Mouse (Mus musculus): ENCODE results near the gene Igbp1.

The Igbp1 gene

GRCm38 (mm10) chrX:100494068-100494978, at the start of gene Igbp1:
Igbp1 (plus strand) TSS chrX:100494291.
- in situ Hi-C loops (cut with MboI; ENCODE audit: unreplicated experiment in 2 of 2): loop anchor here (10.0 to 25.0 kb wide), 3 partner anchors 240 to 843 kb away; partner anchors contain the start of gene Tmem28 (in 1 of the 2)

DNA sequence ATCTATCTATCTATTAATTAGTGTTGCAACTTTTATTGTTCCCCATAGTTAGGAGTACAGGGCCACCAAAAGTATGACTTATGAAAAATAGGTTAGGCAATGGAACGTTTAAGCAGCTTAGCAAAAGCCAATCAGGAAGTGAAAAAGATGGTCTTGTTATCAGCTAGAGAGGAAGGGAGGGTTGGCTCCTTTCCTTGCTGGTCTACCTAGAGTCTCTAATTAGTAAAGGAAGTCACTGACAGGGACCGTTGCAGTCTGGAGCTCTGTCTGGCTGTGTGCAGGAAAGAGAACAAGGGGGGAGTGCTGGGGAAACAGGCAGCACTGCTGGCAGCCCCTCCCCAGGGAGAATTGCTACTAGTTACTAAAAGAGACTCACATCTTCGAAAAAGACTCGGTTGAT, 26.0 kb upstream of the Igbp1 start:
- in situ Hi-C loops (cut with MboI; ENCODE audit: unreplicated experiment in 2 of 2): loop anchor here in 1 of 2 experiments (10.0 kb wide), 1 partner anchor 1343 kb away; no protein-coding TSS in a partner anchor

DNA sequence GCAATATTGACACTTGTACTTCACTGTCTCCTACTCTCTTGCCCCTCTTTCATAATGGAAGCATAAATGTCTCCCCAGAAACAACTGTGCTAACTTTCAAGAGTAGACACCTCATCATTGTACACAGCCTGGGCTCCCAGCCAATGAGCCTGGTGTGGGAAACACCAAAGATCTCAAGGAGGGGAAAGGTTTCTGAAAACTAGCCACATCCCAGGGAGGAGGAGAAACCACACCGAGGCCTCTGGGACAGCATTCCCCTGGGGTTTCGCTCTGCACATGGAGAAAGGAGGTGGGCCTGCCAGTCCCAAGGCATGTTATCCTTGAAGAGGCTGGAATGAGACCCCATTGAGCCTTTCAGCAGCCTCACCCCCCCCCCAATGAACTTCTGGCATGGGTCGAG, 24.0 kb upstream of the Igbp1 start:
- in situ Hi-C loops (cut with MboI; ENCODE audit: unreplicated experiment in 2 of 2): loop anchor here in 1 of 2 experiments (10.0 kb wide), 1 partner anchor 75 kb away; no protein-coding TSS in a partner anchor

DNA sequence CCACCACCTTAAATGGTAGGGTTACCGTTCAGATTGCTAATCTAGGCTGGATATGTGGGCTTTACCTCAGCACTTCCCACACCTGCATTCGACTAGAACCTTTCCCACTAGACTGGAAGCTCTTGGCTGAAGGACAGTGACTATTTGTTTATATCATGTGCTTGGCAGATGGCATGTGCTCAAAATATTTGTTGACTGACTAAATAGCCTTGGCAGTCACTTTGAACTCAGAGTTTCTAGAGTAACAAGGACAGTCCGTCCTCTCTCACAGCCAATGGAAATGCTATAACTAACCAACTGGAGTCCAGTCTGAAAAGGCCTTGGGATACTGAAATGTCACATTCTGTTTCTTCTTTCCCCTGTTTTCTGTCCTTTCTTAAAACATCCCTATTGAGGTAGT, 22.6 kb upstream of the Igbp1 start:
- in situ Hi-C loops (cut with MboI; ENCODE audit: unreplicated experiment in 2 of 2): loop anchor here in 1 of 2 experiments (10.0 kb wide), 1 partner anchor 77 kb away; no protein-coding TSS in a partner anchor

- in situ Hi-C loops (cut with MboI; ENCODE audit: unreplicated experiment in 2 of 2): loop anchor here (5.0 to 25.0 kb wide), 4 partner anchors 81 to 1343 kb away; partner anchors contain the start of gene Tmem28 (in 1 of the 2)
Measured at GRCm38 (mm10) chrX:100475569-100476223, 18.4 kb upstream of the Igbp1 start.

- in situ Hi-C loops (cut with MboI; ENCODE audit: unreplicated experiment in 2 of 2): loop anchor here (5.0 to 25.0 kb wide), 3 partner anchors 668 to 1348 kb away; partner anchors contain the start of gene Tmem28 (in 1 of the 2)
Measured at GRCm38 (mm10) chrX:100480317-100480716, 13.8 kb upstream of the Igbp1 start.

DNA sequence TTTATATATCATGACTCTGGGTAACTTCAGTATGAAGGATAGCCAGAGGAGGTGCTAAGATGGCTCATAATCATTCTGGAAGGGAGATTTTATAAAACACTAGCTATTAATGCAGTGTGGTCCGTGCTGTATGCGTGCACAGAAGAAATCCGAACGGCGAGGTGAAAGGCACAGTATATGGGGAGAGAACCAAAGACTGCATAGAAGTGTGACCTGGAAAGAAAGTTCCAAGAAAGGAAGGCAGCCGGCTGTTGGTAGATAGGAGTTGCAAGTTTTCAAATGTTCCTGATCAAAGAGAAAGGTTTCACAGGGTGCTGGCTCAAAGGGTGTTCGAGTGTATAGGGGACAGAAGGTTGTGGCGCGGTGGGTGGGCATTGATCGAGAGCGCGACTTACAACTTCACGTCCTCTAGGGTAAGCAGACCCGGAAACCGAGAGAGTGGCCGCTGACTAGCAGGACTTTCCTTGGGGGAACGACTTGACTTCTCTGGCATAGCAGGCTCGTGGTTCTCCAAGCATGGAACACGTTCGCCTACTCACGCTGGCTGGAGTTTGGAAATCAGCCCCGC, 507 bp upstream of the Igbp1 start:
- in situ Hi-C loops (cut with MboI; ENCODE audit: unreplicated experiment in 2 of 2): loop anchor here (10.0 to 25.0 kb wide), 3 partner anchors 241 to 844 kb away; partner anchors contain the start of gene Tmem28 (in 1 of the 2)

DNA sequence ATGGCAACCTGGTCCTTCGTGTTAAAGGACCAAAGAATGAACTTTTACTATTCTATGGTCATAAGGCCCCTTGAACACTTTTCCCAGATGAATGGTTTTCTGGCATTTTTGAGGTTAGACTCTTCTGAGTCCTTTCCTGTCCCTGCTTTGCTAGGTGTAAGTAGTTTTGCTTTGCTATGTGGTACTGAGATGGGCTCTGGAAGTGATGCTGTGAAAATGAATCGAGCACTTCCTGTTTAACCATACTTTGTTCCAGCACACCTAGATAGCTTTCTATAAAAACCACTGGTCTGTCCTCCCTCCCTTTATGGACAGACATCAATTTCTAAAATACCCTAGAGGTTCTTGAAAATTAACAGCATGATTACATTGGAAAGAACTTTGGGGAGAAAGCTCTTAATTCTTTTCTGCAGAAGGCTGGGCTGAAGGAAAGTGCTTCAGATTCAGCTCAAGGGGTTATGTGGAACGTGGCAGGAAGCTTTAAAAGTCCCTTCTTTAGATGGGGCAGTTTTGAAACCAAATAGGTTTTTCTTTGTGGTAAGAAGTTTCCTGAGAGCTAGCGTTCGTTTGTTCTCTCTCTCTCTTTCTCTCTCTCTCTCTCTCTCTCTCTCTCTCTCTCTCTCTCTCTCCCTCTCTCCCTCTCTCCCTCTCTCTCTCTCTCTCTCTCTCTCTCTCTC, 10.2 kb downstream of the Igbp1 start:
- in situ Hi-C loops (cut with MboI; ENCODE audit: unreplicated experiment in 2 of 2): no loop called here

- in situ Hi-C loops (cut with MboI; ENCODE audit: unreplicated experiment in 2 of 2): no loop called here
Measured at GRCm38 (mm10) chrX:100508164-100508563, 14.1 kb downstream of the Igbp1 start.

- in situ Hi-C loops (cut with MboI; ENCODE audit: unreplicated experiment in 2 of 2): no loop called here
Measured at GRCm38 (mm10) chrX:100509921-100510320, 15.8 kb downstream of the Igbp1 start.

GRCm38 (mm10) chrX:100516683-100517082, 22.6 kb downstream of the Igbp1 start:
- in situ Hi-C loops (cut with MboI; ENCODE audit: unreplicated experiment in 2 of 2): no loop called here

GRCm38 (mm10) chrX:100517626-100518025, 23.5 kb downstream of the Igbp1 start:
- in situ Hi-C loops (cut with MboI; ENCODE audit: unreplicated experiment in 2 of 2): no loop called here

DNA sequence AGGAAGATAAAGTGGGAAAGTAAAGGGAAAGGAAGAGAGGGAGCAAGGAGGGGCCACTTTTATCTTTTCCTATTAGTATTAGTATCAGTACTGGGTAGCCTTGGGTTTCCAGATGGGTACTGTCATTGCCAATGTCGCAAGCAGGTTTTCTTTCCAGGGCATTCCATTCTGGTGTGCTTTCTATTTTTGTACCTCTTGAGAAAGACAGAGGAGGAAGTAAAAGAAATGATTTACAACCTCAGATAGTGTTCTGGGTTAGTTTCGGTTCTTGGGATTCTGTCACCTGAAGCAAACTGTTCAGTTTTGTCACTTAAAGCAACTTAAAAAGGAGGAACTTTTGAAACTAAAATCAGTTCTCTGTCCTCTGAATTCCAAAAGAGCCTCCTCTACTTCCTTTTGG, 24.4 kb downstream of the Igbp1 start:
- in situ Hi-C loops (cut with MboI; ENCODE audit: unreplicated experiment in 2 of 2): no loop called here

- in situ Hi-C loops (cut with MboI; ENCODE audit: unreplicated experiment in 2 of 2): no loop called here
Measured at GRCm38 (mm10) chrX:100524471-100524870, 30.4 kb downstream of the Igbp1 start, which contains the start of gene Dgat2l6. Dgat2l6 (plus strand) TSS chrX:100524838.

GRCm38 (mm10) chrX:100556026-100556425, 61.9 kb downstream of the Igbp1 start:
- in situ Hi-C loops (cut with MboI; ENCODE audit: unreplicated experiment in 2 of 2): no loop called here

DNA sequence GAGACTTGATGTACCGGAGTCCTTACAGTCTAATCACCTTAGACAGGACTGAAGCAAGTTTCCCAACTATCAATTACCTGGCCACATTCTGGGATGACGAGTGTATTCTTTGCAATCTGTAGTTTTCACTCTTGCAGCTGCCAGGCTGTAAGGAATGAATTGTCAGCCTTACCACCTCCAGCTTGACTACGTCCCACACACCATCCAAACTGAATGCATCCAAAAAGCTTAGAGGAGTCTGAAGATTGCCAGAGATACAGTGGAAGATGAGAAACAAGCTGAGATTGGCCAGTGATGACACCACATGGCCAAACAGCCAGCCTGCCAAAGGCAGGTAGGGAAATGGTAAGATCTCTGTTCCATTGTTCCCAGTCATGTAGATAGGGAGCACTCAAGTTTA, 71.6 kb downstream of the Igbp1 start:
- in situ Hi-C loops (cut with MboI; ENCODE audit: unreplicated experiment in 2 of 2): no loop called here

Data from v-Abl transformed pro-B cells (cell line).